16 mouse cellular contexts compared by ENCODE assay signal in the genomic region with DNA sequence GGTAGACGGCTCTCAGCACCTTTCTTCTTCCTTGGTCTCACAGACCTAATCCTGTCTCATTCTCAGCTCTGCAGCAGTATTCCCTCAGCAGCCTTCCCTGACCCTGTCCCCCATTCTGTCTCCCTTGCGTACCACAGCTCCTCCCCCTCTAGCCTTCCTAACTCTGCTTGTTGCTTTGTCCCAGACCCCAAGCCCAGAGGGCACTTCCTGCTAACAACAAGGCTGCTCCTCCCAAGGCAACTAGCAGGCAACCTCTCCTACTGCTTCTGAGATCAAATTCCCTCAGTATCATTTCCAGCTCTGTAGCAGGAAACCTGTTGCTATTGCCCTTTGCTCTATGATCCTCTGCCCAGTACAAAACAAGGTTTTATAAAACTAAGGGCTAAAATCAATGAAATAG.
DNase-seq lines count a peak whose midpoint lies in the region; ATAC-seq and TF ChIP-seq lines count a peak whose summit lies in the region.
"Had no signal": no experiment of that assay in that cellular context is flagged by ENCODE, and none has a peak within 500 bp of the region (broad histone marks: within the 10 kb centered on the region; RNA-seq: fewer than 3 reads in every experiment).

No protein-coding gene starts in this region.

- no peaks in the 10 kb centered on the region for H3K27me3 ChIP-seq in intestine, embryonic 15.5 days (replicated peaks)
- no peaks in the 10 kb centered on the region for H3K27me3 ChIP-seq in intestine, postnatal 0 days (replicated peaks; ENCODE audit: control insufficient read depth, insufficient read depth, low read length)
- no peaks in the 10 kb centered on the region for H3K27me3 ChIP-seq in limb, embryonic 10.5 days (ENCODE audit: low read depth, poor library complexity, severe bottlenecking)
- H3K27me3 ChIP-seq: hindbrain, embryonic 15.5 days; neural tube, embryonic 13.5 days had no signal

- TF ChIP-seq CTCF in intestine, postnatal 0 days (IDR thresholded peaks at IDR 0.05; ENCODE audit: low read depth) = no peak

- ATAC-seq in intestine, embryonic 15.5 days = 0 out of 2 replicates have a peak, but pooled peaks have one; percentile 51
- ATAC-seq in intestine, postnatal 0 days = no peak
- ATAC-seq in granulocyte monocyte progenitor cell, adult 5-6 weeks (replicated peaks; ENCODE audit: poor library complexity, severe bottlenecking) = no peak
- ATAC-seq: forebrain, embryonic 14.5 days had no signal

- H3K9ac ChIP-seq in intestine, embryonic 15.5 days = no peak overlapping the region
- no peak overlapping the region for H3K9ac ChIP-seq in intestine, postnatal 0 days (ENCODE audit: low read depth, low read length)
- H3K9ac ChIP-seq: hindbrain, embryonic 15.5 days; neural tube, embryonic 13.5 days had no signal

- no peak overlapping the region for H3K27ac ChIP-seq in intestine, embryonic 15.5 days
- H3K27ac ChIP-seq in intestine, postnatal 0 days (ENCODE audit: low read depth, low read length) = no peak overlapping the region
- H3K27ac ChIP-seq in limb, embryonic 10.5 days = peak overlapping the region; percentile 79
- H3K27ac ChIP-seq: hindbrain, embryonic 15.5 days; neural tube, embryonic 13.5 days had no signal

- no peaks in the 10 kb centered on the region for H3K36me3 ChIP-seq in intestine, embryonic 15.5 days
- H3K36me3 ChIP-seq in intestine, postnatal 0 days (ENCODE audit: control insufficient read depth, insufficient read depth) = no peaks in the 10 kb centered on the region
- H3K36me3 ChIP-seq in limb, embryonic 10.5 days = no peaks in the 10 kb centered on the region
- H3K36me3 ChIP-seq: hindbrain, embryonic 15.5 days; neural tube, embryonic 13.5 days had no signal

- DNase-seq in embryo, embryonic 10.5 days (ENCODE audit: low spot score) = peak; percentile 39
- peak; percentile 26 for DNase-seq in kidney, adult 8-10 months
- peak; percentile 35 for DNase-seq in limb, embryonic 10.5 days (ENCODE audit: low spot score)
- DNase-seq in right cerebral cortex, postnatal 25 days = no peak
- DNase-seq in spleen, postnatal 36 days (ENCODE audit: low spot score in 2 of 2) = no peak
- DNase-seq: adrenal gland, postnatal 36 days; gastrocnemius, postnatal 14 days; left cerebral cortex, postnatal 4 days; lung, postnatal 14 days; thymus, adult 18-20 months had no signal

- whole genome bisulfite sequencing in intestine, embryonic 15.5 days = 69% methylated on average over 2 of the region's 2 CpGs
- WGBS in intestine, postnatal 0 days = 74% methylated on average over 2 of the region's 2 CpGs
- 38% methylated on average over 2 of the region's 2 CpGs for WGBS in limb, embryonic 10.5 days

- no peaks in the 10 kb centered on the region for H3K4me1 ChIP-seq in intestine, embryonic 15.5 days (replicated peaks)
- no peaks in the 10 kb centered on the region for H3K4me1 ChIP-seq in intestine, postnatal 0 days (replicated peaks; ENCODE audit: control insufficient read depth, insufficient read depth, low read length)
- peaks cover 14% of the 10 kb centered on the region for H3K4me1 ChIP-seq in limb, embryonic 10.5 days
- H3K4me1 ChIP-seq: neural tube, embryonic 13.5 days had no signal

- H3K4me3 ChIP-seq in intestine, embryonic 15.5 days (replicated peaks) = no peak overlapping the region
- H3K4me3 ChIP-seq in intestine, postnatal 0 days (ENCODE audit: low read depth, low read length) = no peak overlapping the region
- H3K4me3 ChIP-seq in limb, embryonic 10.5 days = no peak overlapping the region
- H3K4me3 ChIP-seq: hindbrain, embryonic 15.5 days; neural tube, embryonic 13.5 days had no signal

- no peaks in the 10 kb centered on the region for H3K9me3 ChIP-seq in intestine, embryonic 15.5 days
- H3K9me3 ChIP-seq in intestine, postnatal 0 days (ENCODE audit: control insufficient read depth) = no peaks in the 10 kb centered on the region
- no peaks in the 10 kb centered on the region for H3K9me3 ChIP-seq in limb, embryonic 10.5 days (replicated peaks)
- H3K9me3 ChIP-seq: hindbrain, embryonic 15.5 days; neural tube, embryonic 13.5 days had no signal

- no peak overlapping the region for H3K4me2 ChIP-seq in intestine, embryonic 15.5 days (replicated peaks)
- H3K4me2 ChIP-seq in intestine, postnatal 0 days (replicated peaks; ENCODE audit: low read depth) = no peak overlapping the region
- H3K4me2 ChIP-seq: hindbrain, embryonic 15.5 days; neural tube, embryonic 13.5 days had no signal

Comparison
In these comparisons a context has a peak if more than half of its experiments do, and no peak if none do; other contexts are left out.
1. DNase-seq: peak in embryo, embryonic 10.5 days (single experiment), kidney, adult 8-10 months (2 of 2) and limb, embryonic 10.5 days (single experiment); none in right cerebral cortex, postnatal 25 days (single experiment) and spleen, postnatal 36 days (0 of 2).